Mouse (Mus musculus) testis, adult 2 months (tissue): ENCODE results near the gene Foxm1. TPM values are rescaled to one million over a fixed set of nuclear protein-coding genes. Genes with fewer than 3 reads are reported as not detected.
A peak's percentile ranks its signal among the peaks of the same experiment; 100 is the strongest.

Experiments
- H3K27ac ChIP-seq: fragments of 200-500 bp; 2 replicates; pipeline ENCODE4 v1.5.1; 2012; ENCODE audit warnings: low read depth, low read length; ENCODE audit not compliant: control insufficient read depth, insufficient read depth
- H3K27me3 ChIP-seq: fragments of 200-500 bp; 2 replicates; pipeline ENCODE4 v1.6.1; 2012; ENCODE audit warnings: mild to moderate bottlenecking, low read length, moderate library complexity; ENCODE audit not compliant: control insufficient read depth, insufficient read depth
- H3K36me3 ChIP-seq: fragments of 200-500 bp; 2 replicates; pipeline ENCODE4 v1.6.1; 2012; ENCODE audit warnings: mild to moderate bottlenecking, low read length; ENCODE audit not compliant: control insufficient read depth, insufficient read depth
- H3K4me1 ChIP-seq: fragments of 200-500 bp; 2 replicates; pipeline ENCODE4 v1.6.1; 2012; ENCODE audit warnings: low read length; ENCODE audit not compliant: control insufficient read depth, insufficient read depth
- H3K4me3 ChIP-seq: fragments of 200-500 bp; 2 replicates; pipeline ENCODE4 v1.5.1; 2012; ENCODE audit warnings: low read depth, mild to moderate bottlenecking, low read length, moderate library complexity, mixed read lengths; ENCODE audit not compliant: control insufficient read depth
- CTCF ChIP-seq: fragments of 200-500 bp; IDR thresholded peaks from 2 replicates; pipeline ENCODE4 v1.5.1; 2012; ENCODE audit warnings: low read depth, mild to moderate bottlenecking, inconsistent platforms, low read length, moderate library complexity; ENCODE audit not compliant: control insufficient read depth, insufficient read depth, insufficient replicate concordance
- POLR2A ChIP-seq: fragments of 200-500 bp; IDR thresholded peaks from 2 replicates; pipeline ENCODE4 v1.6.1; 2012; ENCODE audit warnings: low read depth, mild to moderate bottlenecking, inconsistent platforms, low read length, moderate library complexity; ENCODE audit not compliant: control insufficient read depth
- polyA plus RNA-seq: library from polyadenylated mRNA; depleted of rRNA; stranded (reverse); fragments of >200 nt; gene quantifications from 2 replicates; pipeline ENCODE4 v1.2.3, GENCODE M21; 2012

The Foxm1 gene
- polyA plus RNA-seq, 1 experiment: 126 TPM

- Histone ChIP-seq H3K27ac (peak overlapping the region; percentile 65), H3K27me3 (no peaks in the 10 kb centered on the region), H3K36me3 (no peaks in the 10 kb centered on the region), H3K4me3 (peak overlapping the region; percentile 83), H3K4me1 (peaks cover 4% of the 10 kb centered on the region)
- TF ChIP-seq CTCF (no peak), POLR2A (no peak)
These were observed 866 bp upstream of the Foxm1 start for GRCm38 (mm10) chr6:128361901-128362300.

GRCm38 (mm10) chr6:128363007-128363825 is 449 bp downstream of the Foxm1 start:
- Histone ChIP-seq H3K27ac (peak overlapping the region; percentile 40), H3K4me1 (peaks cover 4% of the 10 kb centered on the region), H3K4me3 (peak overlapping the region; percentile 83), H3K36me3 (no peaks in the 10 kb centered on the region; the same call in 1 of the 2 replicates), H3K27me3 (no peaks in the 10 kb centered on the region)
- TF ChIP-seq CTCF (no peak), POLR2A (no peak)

- Histone ChIP-seq H3K36me3 (no peaks in the 10 kb centered on the region; the same call in 1 of the 2 replicates), H3K4me3 (no peak overlapping the region), H3K4me1 (peaks cover 4% of the 10 kb centered on the region)
These were observed 2.0 kb downstream of the Foxm1 start for GRCm38 (mm10) chr6:128364721-128365120.

GRCm38 (mm10) chr6:128366466-128366865 is 3.7 kb downstream of the Foxm1 start:
- no peak overlapping the region for H3K27ac ChIP-seq
- H3K27me3 ChIP-seq: no peaks in the 10 kb centered on the region
- H3K4me1 ChIP-seq: peaks cover 4% of the 10 kb centered on the region
- no peak for TF ChIP-seq POLR2A
- no peak for TF ChIP-seq CTCF
- no peak overlapping the region for H3K4me3 ChIP-seq
- no peaks in the 10 kb centered on the region; the same call in none of the 2 replicates for H3K36me3 ChIP-seq

More at GRCm38 (mm10) chr6:128364721-128365120, 2.0 kb downstream of the Foxm1 start:
- Histone ChIP-seq H3K27ac (no peak overlapping the region), H3K27me3 (no peaks in the 10 kb centered on the region)
- no peak for TF ChIP-seq POLR2A
- no peak for TF ChIP-seq CTCF

- Histone ChIP-seq H3K4me3 (no peak overlapping the region), H3K36me3 (no peaks in the 10 kb centered on the region; the same call in none of the 2 replicates), H3K27me3 (no peaks in the 10 kb centered on the region), H3K4me1 (no peaks in the 10 kb centered on the region; the same call in 1 of the 2 replicates), H3K27ac (no peak overlapping the region)
- no peak for TF ChIP-seq POLR2A
- TF ChIP-seq CTCF: no peak
These were observed 7.3 kb downstream of the Foxm1 start for GRCm38 (mm10) chr6:128370040-128370439.

- Histone ChIP-seq H3K27ac (peak within 1 kb of the TSS; percentile 51), H3K36me3 (no peaks in the 10 kb centered on the region; the same call in 1 of the 2 replicates), H3K4me3 (peak within 1 kb of the TSS; percentile 69), H3K27me3 (no peaks in the 10 kb centered on the region), H3K4me1 (peaks cover 2% of the 10 kb centered on the region; the same call in 1 of the 2 replicates)
- 0 out of 2 replicates have a peak, but pooled peaks have one; percentile 12 for TF ChIP-seq POLR2A
- TF ChIP-seq CTCF: no peak
These were observed 12.4 kb downstream of the Foxm1 start, which contains the start of the genes Tex52 and Gm44596 for GRCm38 (mm10) chr6:128375192-128375591. Gene Tex52, plus strand, starts transcription at chr6:128375456. Gene Gm44596, plus strand, starts transcription at chr6:128375503.

- TF ChIP-seq POLR2A (no peak), CTCF (no peak)
- Histone ChIP-seq H3K4me1 (peaks cover 2% of the 10 kb centered on the region; the same call in 1 of the 2 replicates), H3K27ac (no peak overlapping the region), H3K4me3 (peak overlapping the region; percentile 58), H3K36me3 (no peaks in the 10 kb centered on the region), H3K27me3 (no peaks in the 10 kb centered on the region)
These were observed 13.8 kb downstream of the Foxm1 start for GRCm38 (mm10) chr6:128376371-128377085.
